Mouse (Mus musculus): ENCODE measurements around the gene Myrip. TPM values are rescaled to one million over a fixed set of nuclear protein-coding genes. Genes with fewer than 3 reads are reported as not detected.

Myrip gene
- total RNA-seq, 2 experiments from 2014 or later: 49.6 to 52.7 TPM

- DNase-seq (ENCODE audit: extremely low spot score in 1 of 2, low spot score in 1 of 2): no peak
These were observed 203.1 kb downstream of the Myrip start for GRCm38 (mm10) chr9:120504423-120504822.

DNA sequence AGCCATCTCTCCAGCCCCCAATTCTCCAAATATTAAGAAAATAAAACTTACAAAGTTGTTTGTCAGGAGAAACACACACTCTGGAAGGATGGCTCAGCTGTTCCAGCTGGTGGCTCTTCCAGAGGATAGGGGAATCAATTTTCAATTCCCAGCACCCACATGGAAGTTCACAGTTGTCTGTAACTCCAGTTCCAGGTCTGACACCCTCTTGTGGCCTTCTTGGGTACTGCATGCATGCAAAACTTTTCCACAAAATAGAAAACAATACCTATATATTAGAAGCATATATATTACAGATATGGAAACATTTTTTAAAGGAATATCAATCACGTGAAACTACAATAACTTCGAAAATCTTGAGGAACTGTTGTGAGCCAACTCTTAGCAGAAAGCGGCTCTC is 210.5 kb downstream of the Myrip start:
- no peak for DNase-seq (ENCODE audit: extremely low spot score in 1 of 2, low spot score in 1 of 2)

DNA sequence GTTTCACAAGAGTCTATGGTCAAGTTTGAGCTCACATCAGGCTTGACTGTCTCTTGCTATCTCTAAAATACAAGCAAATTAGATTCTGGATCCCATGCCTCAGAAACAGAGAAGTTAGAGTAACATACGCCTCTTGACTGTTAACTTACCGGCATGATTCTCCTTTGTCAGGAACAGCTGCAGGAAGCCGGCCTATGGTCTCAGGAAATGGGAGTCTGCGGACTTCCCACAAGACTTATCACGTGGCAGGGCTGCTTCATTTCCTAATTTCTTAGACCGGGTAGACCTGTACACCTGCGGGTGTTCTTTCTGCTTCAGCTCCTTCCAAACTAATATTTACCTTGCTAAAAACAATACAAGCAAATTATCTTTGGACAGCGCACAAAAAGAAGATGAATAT is 215.4 kb downstream of the Myrip start:
- DNase-seq (ENCODE audit: extremely low spot score in 1 of 2, low spot score in 1 of 2): no peak

DNA sequence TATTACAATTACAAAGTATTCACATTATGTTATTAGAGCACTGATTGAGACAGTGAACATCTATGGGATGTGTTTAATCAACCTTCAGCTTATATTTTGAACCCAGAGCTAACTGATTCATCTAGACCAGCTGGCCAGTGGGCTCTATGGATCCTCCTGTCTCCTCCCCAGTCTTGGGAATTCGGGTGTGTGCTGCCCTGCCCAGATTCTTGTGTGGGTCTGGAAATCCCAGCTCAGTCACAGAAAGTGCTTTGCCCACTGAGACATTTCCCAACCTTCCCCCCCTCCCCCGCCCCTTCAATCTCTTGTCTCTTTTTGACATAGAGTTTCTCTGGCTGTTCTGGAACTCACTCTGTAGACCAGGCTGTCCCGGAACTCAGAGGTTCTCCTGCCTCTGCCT is 217.6 kb downstream of the Myrip start:
- DNase-seq (ENCODE audit: extremely low spot score in 1 of 2, low spot score in 1 of 2): no peak

DNA sequence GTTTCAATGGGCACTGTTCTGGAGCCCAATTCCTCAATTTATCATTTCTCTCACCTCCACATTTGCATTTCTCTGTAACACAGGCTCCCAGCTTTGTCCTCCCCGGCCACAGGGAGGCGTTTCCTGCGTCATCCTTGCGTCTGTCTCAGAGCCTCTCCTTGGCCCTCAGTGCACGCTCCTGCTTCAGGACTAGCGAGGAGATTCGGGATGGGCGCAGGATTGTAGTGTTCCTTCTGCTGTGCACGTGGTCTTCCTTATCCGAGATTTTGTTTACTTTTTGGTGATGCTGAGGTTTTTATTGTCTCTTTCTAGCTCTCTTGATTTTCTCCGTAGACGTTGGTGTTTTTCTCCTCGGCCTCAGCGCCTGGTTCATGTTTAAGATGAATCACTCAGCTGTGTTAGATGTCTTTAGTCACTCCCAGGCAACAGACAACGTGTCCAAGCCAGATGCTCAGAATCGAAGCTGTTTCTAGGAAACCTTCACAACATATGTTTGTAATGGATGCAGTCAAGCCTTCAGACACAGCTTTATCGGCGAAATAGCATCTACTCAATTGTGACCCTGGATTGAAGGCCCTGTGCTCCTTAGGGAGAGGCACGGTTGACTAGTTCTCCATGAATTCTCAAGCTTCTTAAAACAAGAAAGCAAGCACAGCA is 218.3 kb downstream of the Myrip start:
- DNase-seq (ENCODE audit: extremely low spot score in 1 of 2, low spot score in 1 of 2): no peak

- DNase-seq (ENCODE audit: extremely low spot score in 1 of 2, low spot score in 1 of 2): no peak
These were observed 219.8 kb downstream of the Myrip start for GRCm38 (mm10) chr9:120521161-120521560.

Other genes with a start within 250 kb of the Myrip start
- gene Cx3cr1, start 231.6 kb upstream of the Myrip start, total RNA-seq (2021): 10 to 100 TPM; 31.0 to 37.4 TPM
- not detected for gene Ccr8, start 209.4 kb upstream of the Myrip start, total RNA-seq (2021)
- 10 to 100 TPM; 23.2 to 32.4 TPM for gene Slc25a38, start 191.1 kb upstream of the Myrip start, total RNA-seq (2021)
- 100 to 1,000 TPM; 415 to 483 TPM for gene Rpsa, start 173.8 kb upstream of the Myrip start, total RNA-seq (2021)
- 100 to 1,000 TPM; 605 to 677 TPM for gene Mobp, start 151.8 kb upstream of the Myrip start, total RNA-seq (2021)
- gene Eif1b, start 190.7 kb downstream of the Myrip start, total RNA-seq (2021): 100 to 1,000 TPM; 195 to 213 TPM
- gene Entpd3, start 238.3 kb downstream of the Myrip start, total RNA-seq (2021): 1 to 10 TPM; 6.1 to 6.6 TPM

All from layer of hippocampus, postnatal 25 days (tissue).